Mouse (Mus musculus) heart, embryonic 15.5 days (tissue): ENCODE results near the gene Dcakd. TPM values are rescaled to one million over a fixed set of nuclear protein-coding genes. Genes with fewer than 3 reads are reported as not detected.
"Not testable (repeated sequence)": the region's sequence is repeated elsewhere in the genome, so short reads cannot be mapped to it uniquely, and the experiment has no call there.

ENCODE experiments used
- ATAC-seq: fragments of 200-750 bp; cut with Nextera tagmentation; replicated peaks from 2 replicates; pipeline ENCODE4 v1.8.0; 2017; ENCODE audit warnings: low read depth, moderate TSS enrichment; ENCODE audit not compliant: insufficient number of reproducible peaks, insufficient read depth, low FRiP score
- H3K27ac ChIP-seq: fragments of 300-500 bp; sonication (generic); 2 replicates; pipeline ENCODE4 v1.5.1; 2015; ENCODE audit warnings: mild to moderate bottlenecking, inconsistent platforms
- H3K27me3 ChIP-seq: fragments of 300-500 bp; sonication (generic); 2 replicates; pipeline ENCODE4 v1.6.1; 2015; ENCODE audit warnings: inconsistent platforms
- H3K36me3 ChIP-seq: fragments of 300-500 bp; sonication (generic); 2 replicates; pipeline ENCODE4 v1.6.1; 2015; ENCODE audit warnings: mild to moderate bottlenecking, inconsistent platforms
- H3K4me1 ChIP-seq: fragments of 300-500 bp; sonication (generic); replicated peaks from 2 replicates; pipeline ENCODE4 v1.6.1; 2015; ENCODE audit warnings: inconsistent platforms
- H3K4me2 ChIP-seq: fragments of 300-500 bp; sonication (generic); 2 replicates; pipeline ENCODE4 v1.6.1; 2015; ENCODE audit warnings: inconsistent platforms, mild to moderate bottlenecking, moderate library complexity
- H3K4me3 ChIP-seq: fragments of 300-500 bp; sonication (generic); 2 replicates; pipeline ENCODE4 v1.5.1; 2015; ENCODE audit warnings: mild to moderate bottlenecking, inconsistent platforms
- H3K9ac ChIP-seq: fragments of 300-500 bp; sonication (generic); 2 replicates; pipeline ENCODE4 v1.6.1; 2015; ENCODE audit warnings: mild to moderate bottlenecking, inconsistent platforms
- H3K9me3 ChIP-seq: fragments of 300-500 bp; sonication (generic); replicated peaks from 2 replicates; pipeline ENCODE4 v1.6.1; 2016; ENCODE audit warnings: inconsistent platforms
- WGBS: fragments of 180-500 bp; shearing (Covaris S2); methylation state at CpG from one replicate; pipeline ENCODE4 v1.1.7; 2015; ENCODE audit warnings: mixed read lengths; 5-methylcytosine and 5-hydroxymethylcytosine counted together
- polyA plus RNA-seq: library from polyadenylated mRNA; unstranded; fragments of >200 nt; fragmentation: Nextera tagmentation; extraction: Ambion mirVana; gene quantifications from 2 replicates; pipeline ENCODE4 v1.2.1, GENCODE M21; 2015

Dcakd gene
- polyA plus RNA-seq, 1 experiment from 2014 or later, result 64.8 TPM

GRCm38 (mm10) chr11:102993420-102994029 is 34.6 kb downstream of the Dcakd start:
- ATAC-seq, result no peak
- no peaks in the 10 kb centered on the region for H3K9me3 ChIP-seq
- WGBS, result 60% methylated on average over 17 of the region's 17 CpGs

GRCm38 (mm10) chr11:102992940-102993339 is 35.2 kb downstream of the Dcakd start:
- Histone ChIP-seq H3K4me1 (peaks cover 32% of the 10 kb centered on the region), H3K27ac (no peak overlapping the region), H3K4me3 (no peak overlapping the region), H3K9ac (no peak overlapping the region), H3K9me3 (no peaks in the 10 kb centered on the region), H3K4me2 (no peak overlapping the region), H3K27me3 (peaks cover 45% of the 10 kb centered on the region), H3K36me3 (peaks cover 25% of the 10 kb centered on the region)
- WGBS, result 9% methylated on average over 5 of the region's 5 CpGs
- ATAC-seq, result no peak

More at GRCm38 (mm10) chr11:102993420-102994029, 34.6 kb downstream of the Dcakd start:
- H3K36me3 ChIP-seq, result peaks cover 25% of the 10 kb centered on the region
- H3K4me3 ChIP-seq, result no peak overlapping the region
- no peak overlapping the region for H3K9ac ChIP-seq
- no peak overlapping the region for H3K4me2 ChIP-seq
- H3K27ac ChIP-seq, result no peak overlapping the region
- H3K27me3 ChIP-seq, result peaks cover 40% of the 10 kb centered on the region
- H3K4me1 ChIP-seq, result peaks cover 38% of the 10 kb centered on the region

- H3K4me3 ChIP-seq, result peak overlapping the region; percentile 30
- ATAC-seq, result no peak
- peak overlapping the region; percentile 54 for H3K4me2 ChIP-seq
- H3K27ac ChIP-seq, result no peak overlapping the region
- H3K9me3 ChIP-seq, result no peaks in the 10 kb centered on the region
- 0 out of 2 replicates have a peak overlapping the region, but pooled peaks have one; percentile 17 for H3K9ac ChIP-seq
- peaks cover 18% of the 10 kb centered on the region for H3K36me3 ChIP-seq
- H3K27me3 ChIP-seq, result peaks cover 45% of the 10 kb centered on the region
- H3K4me1 ChIP-seq, result peaks cover 23% of the 10 kb centered on the region
- 2% methylated on average over 15 of the region's 16 CpGs for WGBS
Measured at GRCm38 (mm10) chr11:102991681-102992080, 36.5 kb downstream of the Dcakd start.

- 3% methylated on average over 29 of the region's 29 CpGs for WGBS
- no peak overlapping the region for H3K27ac ChIP-seq
- H3K4me1 ChIP-seq, result peaks cover 23% of the 10 kb centered on the region
- H3K4me2 ChIP-seq, result peak overlapping the region; percentile 91
- ATAC-seq, result no peak
- H3K9ac ChIP-seq, result peak overlapping the region; percentile 50
- H3K36me3 ChIP-seq, result peaks cover 7% of the 10 kb centered on the region; the same call in 1 of the 2 replicates
- peaks cover 45% of the 10 kb centered on the region for H3K27me3 ChIP-seq
- H3K4me3 ChIP-seq, result peak overlapping the region; percentile 50
- H3K9me3 ChIP-seq, result no peaks in the 10 kb centered on the region
Measured at GRCm38 (mm10) chr11:102990152-102990663, 37.9 kb downstream of the Dcakd start.

- no peak for ATAC-seq
- peak overlapping the region; percentile 91 for H3K4me2 ChIP-seq
- H3K9me3 ChIP-seq, result no peaks in the 10 kb centered on the region
- peaks cover 2% of the 10 kb centered on the region; the same call in 1 of the 2 replicates for H3K36me3 ChIP-seq
- H3K9ac ChIP-seq, result peak overlapping the region; percentile 50
- peak overlapping the region; percentile 50 for H3K4me3 ChIP-seq
- WGBS, result 11% methylated on average over 28 of the region's 28 CpGs
- peaks cover 45% of the 10 kb centered on the region for H3K27me3 ChIP-seq
- peaks cover 23% of the 10 kb centered on the region for H3K4me1 ChIP-seq
- no peak overlapping the region for H3K27ac ChIP-seq
Measured at GRCm38 (mm10) chr11:102989641-102990151, 38.4 kb downstream of the Dcakd start.

DNA sequence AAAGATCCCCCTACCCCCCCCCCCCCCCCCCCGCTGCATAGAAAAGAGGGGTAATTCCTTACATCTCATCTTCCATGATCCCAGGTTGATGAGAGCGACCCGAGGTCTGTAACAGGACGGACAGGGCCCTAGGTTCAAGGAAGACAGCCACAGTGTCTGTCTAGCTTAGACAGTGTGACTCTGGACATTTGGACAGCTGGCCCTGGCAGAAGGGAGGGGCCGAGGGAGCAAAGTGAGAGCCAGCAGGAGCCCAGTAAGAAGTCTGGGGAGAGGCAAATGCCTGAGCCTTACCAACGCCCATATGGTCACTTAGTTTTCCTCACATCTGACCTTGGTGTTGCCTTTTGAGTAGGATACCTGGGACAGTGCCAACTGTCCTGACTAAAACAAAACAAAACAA is 43.0 kb downstream of the Dcakd start:
- Histone ChIP-seq H3K36me3 (no peaks in the 10 kb centered on the region), H3K4me1 (peaks cover 7% of the 10 kb centered on the region), H3K27me3 (peaks cover 22% of the 10 kb centered on the region), H3K27ac (no peak overlapping the region), H3K4me2 (no peak overlapping the region), H3K4me3 (no peak overlapping the region), H3K9me3 (no peaks in the 10 kb centered on the region), H3K9ac (no peak overlapping the region)
- WGBS, result 55% methylated on average over 6 of the region's 6 CpGs
- ATAC-seq, result no peak

GRCm38 (mm10) chr11:102984615-102985014 is 43.5 kb downstream of the Dcakd start:
- no peak overlapping the region for H3K27ac ChIP-seq
- H3K4me2 ChIP-seq, result no peak overlapping the region
- H3K4me1 ChIP-seq, result peaks cover 1% of the 10 kb centered on the region
- 70% methylated on average over 4 of the region's 4 CpGs for WGBS
- ATAC-seq, result no peak; the same call in 1 of the 2 replicates
- no peak overlapping the region for H3K4me3 ChIP-seq
- H3K36me3 ChIP-seq, result no peaks in the 10 kb centered on the region
- no peaks in the 10 kb centered on the region for H3K9me3 ChIP-seq
- peaks cover 16% of the 10 kb centered on the region for H3K27me3 ChIP-seq
- no peak overlapping the region for H3K9ac ChIP-seq

DNA sequence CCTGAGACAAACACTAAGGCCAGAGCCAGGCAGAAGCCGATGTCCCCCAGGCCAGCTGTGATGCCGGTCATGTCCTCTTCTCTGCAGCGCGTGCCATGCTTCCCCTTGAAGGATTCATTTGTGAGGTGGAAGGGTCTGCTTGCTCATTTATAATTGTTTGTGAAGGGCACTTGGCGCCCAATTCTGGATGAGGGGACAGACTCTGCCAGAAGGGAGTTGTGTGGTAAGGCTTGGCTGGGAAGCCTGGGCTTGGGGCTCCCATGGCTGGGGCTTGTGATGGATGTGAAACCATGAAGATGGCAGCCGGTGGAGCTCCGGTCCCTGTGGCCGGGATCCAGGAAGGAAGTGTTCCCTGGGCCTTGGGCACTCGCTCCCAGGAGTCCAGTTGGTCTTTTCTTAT is 44.0 kb downstream of the Dcakd start:
- Histone ChIP-seq H3K4me2 (no peak overlapping the region), H3K36me3 (no peaks in the 10 kb centered on the region), H3K4me1 (no peaks in the 10 kb centered on the region), H3K27me3 (peaks cover 11% of the 10 kb centered on the region), H3K27ac (no peak overlapping the region), H3K9me3 (no peaks in the 10 kb centered on the region), H3K4me3 (no peak overlapping the region), H3K9ac (no peak overlapping the region)
- no peak for ATAC-seq
- WGBS, result 90% methylated on average over 9 of the region's 9 CpGs

DNA sequence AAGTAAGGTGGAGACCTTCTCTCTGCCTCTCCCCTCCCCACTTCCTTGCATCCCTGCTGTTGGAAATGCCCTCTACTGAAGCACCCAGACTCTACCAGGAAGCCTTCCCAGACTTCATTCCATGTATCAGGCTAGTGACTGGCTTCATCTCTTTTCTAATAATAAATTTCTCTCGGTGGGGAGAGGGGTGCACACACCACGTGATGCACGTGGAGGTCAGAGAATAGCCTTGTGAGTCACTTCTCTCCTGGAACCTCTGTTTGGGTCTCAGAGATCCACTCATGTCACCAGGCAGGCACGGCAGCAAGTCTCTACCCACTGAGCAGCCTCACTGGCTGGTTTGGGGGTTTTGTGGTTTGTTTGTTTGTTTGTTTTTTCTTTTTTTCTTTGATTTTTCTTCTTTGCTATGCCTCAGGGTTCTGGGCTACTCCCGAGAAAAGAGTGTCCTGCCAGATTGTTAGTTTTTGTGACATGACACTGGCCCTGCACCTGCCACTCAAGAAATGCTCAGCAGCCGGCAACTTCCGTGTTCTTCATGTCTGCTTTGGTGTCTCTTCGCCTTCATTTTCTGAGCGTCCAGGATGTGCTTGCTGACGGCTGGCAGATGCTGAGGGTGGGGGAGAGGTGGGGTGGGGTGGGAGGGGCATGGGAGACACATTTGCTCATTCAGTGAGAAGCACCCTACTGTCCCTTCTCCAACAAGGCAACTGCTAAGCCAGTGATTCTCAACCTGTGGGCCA is 46.8 kb downstream of the Dcakd start:
- 46% methylated on average over 10 of the region's 10 CpGs for WGBS
- no peaks in the 10 kb centered on the region for H3K27me3 ChIP-seq
- H3K9ac ChIP-seq, result no peak overlapping the region
- ATAC-seq, result no peak
- H3K4me3 ChIP-seq, result no peak overlapping the region
- no peaks in the 10 kb centered on the region for H3K36me3 ChIP-seq
- H3K27ac ChIP-seq, result no peak overlapping the region
- peaks cover 10% of the 10 kb centered on the region for H3K4me1 ChIP-seq
- H3K9me3 ChIP-seq, result no peaks in the 10 kb centered on the region
- H3K4me2 ChIP-seq, result no peak overlapping the region

DNA sequence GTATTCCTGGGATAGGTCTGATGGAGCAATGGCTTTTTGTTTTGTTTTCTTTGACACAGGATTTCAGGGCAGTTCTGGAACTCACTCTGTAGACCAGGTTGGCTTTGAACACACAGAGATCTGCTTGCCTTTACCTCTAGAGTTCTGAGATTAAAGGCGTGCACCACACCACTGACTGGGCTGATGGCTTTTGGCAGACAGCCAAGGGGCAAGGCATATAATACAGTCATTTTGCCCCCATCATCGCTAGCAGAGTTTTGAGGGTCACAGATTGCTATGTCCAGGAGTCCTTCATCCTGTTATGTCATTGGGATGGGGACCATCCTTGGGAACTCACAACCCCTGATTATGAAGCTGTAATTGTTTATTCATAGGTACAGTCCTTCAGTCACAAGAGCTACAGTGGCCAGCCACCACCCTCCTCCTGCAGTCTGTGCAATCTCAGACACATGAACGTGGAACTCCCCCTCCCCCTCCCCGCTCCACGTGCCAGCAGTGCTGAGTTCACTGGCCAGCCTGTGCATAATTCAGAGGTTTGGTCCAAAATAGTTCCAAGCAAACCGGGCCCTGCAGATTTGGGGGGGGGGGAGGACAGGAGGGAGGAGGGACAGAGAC is 50.0 kb downstream of the Dcakd start:
- no peak overlapping the region for H3K4me2 ChIP-seq
- H3K9ac ChIP-seq, result no peak overlapping the region
- peaks cover 8% of the 10 kb centered on the region for H3K27me3 ChIP-seq
- H3K9me3 ChIP-seq, result no peaks in the 10 kb centered on the region
- 24% methylated on average over 6 of the region's 6 CpGs for WGBS
- ATAC-seq, result peak; percentile 74; the same call in 1 of the 2 replicates
- peak overlapping the region; percentile 41 for H3K27ac ChIP-seq
- no peaks in the 10 kb centered on the region for H3K36me3 ChIP-seq
- no peak overlapping the region for H3K4me3 ChIP-seq
- peaks cover 10% of the 10 kb centered on the region for H3K4me1 ChIP-seq

DNA sequence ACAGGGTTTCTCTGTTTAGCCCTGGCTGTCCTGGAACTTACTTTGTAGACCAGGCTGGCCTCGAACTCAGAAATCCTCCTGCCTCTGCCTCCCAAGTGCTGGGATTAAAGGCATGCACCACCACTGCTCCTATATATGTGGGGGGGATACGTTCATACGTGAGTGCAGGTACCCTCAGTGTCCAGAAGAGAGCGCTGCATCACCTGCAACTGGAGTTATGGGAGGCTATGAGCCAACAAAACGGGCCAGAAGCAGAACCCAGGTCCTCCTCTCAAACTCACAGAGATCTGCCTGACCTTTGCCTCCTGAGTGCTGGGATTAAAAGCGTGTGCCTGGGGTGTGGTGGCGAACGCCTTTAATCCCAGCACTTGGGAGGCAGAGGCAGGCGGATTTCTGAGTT is 52.2 kb downstream of the Dcakd start:
- not testable (repeated sequence) for H3K4me2 ChIP-seq, H3K36me3 ChIP-seq, H3K9ac ChIP-seq, H3K27ac ChIP-seq, H3K9me3 ChIP-seq, ATAC-seq, H3K4me3 ChIP-seq
- Histone ChIP-seq H3K27me3 (peaks cover 24% of the 10 kb centered on the region), H3K4me1 (peaks cover 10% of the 10 kb centered on the region)
- WGBS, result 80% methylated on average over 9 of the region's 9 CpGs
